1 mouse cellular context compared by ENCODE assay signal in the genomic region with DNA sequence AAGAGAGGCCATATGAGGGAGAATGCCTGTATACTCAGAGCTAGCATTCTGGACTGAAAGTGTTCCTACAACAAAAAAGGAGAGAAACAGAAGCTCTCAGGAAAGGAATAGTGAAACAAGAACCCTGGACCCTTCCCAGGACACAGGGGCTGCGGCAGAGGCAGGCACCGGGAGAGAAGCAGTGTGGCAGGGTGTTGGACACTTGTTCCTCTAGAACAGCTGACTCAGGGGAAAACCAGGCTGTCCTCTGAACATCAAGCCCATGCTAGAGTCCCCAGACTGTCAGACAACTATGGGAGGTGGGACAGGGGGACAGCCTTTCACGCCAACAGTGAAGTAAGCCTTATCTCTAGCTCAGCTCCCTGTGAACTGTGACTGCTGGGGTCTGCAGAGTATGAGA.
TF ChIP-seq lines count a peak whose summit lies in the region.

No protein-coding gene starts in this region.

TF ChIP-seq in CH12.LX, 34 proteins besides CTCF, POLR2A, EP300 and RAD21:
- no peak for TF ChIP-seq MXI1 (IDR thresholded peaks at IDR 0.05; ENCODE audit: low read depth, low read length)
- 0 out of 2 replicates have a peak, but pooled peaks have one; percentile 40 for TF ChIP-seq MAFK (IDR thresholded peaks at IDR 0.05; ENCODE audit: insufficient replicate concordance, low read length)
- no peak for TF ChIP-seq ETS1 (conservative IDR thresholded peaks at IDR 0.05; ENCODE audit: low read depth, low read length)
